Mouse (Mus musculus) granulocyte monocyte progenitor cell, adult 5-6 weeks (primary cell): ENCODE data around the gene CK137956. TPM values are rescaled to one million over a fixed set of nuclear protein-coding genes. Genes with fewer than 3 reads are reported as not detected.

ENCODE experiments used
- ATAC-seq: replicated peaks from 2 replicates; pipeline ENCODE4 v1.8.0; 2016; ENCODE audit warnings: mild to moderate bottlenecking, moderate TSS enrichment, inconsistent platforms; ENCODE audit not compliant: poor library complexity, severe bottlenecking
- total RNA-seq, 2 experiments: library from RNA; stranded (forward) in 1 of 2; stranded (reverse) in 1 of 2; fragments of 200-712, 200-1000 nt in 1 of 2; fragments of >200 nt in 1 of 2; fragmentation: Nextera tagmentation in 1 of 2; gene quantifications; 2 replicates each; pipeline ENCODE4 v1.2.3; 2014 to 2017

Gene CK137956
- total RNA-seq (2014; fragmentation: Nextera tagmentation) (not detected in 2 replicates), total RNA-seq (2017) (not detected in 2 replicates)

- no peak for ATAC-seq
These were observed at the start of gene CK137956 for GRCm38 (mm10) chr4:127970901-127971868. TSS of gene CK137956 (minus strand) at chr4:127970951.

- no peak for ATAC-seq
These were observed 48.7 kb upstream of the CK137956 start for GRCm38 (mm10) chr4:128019465-128019864.

- no peak for ATAC-seq
These were observed 34.2 kb upstream of the CK137956 start for GRCm38 (mm10) chr4:128004797-128005452.

GRCm38 (mm10) chr4:128002638-128003101 lies 31.9 kb upstream of the CK137956 start:
- ATAC-seq: no peak

GRCm38 (mm10) chr4:127999281-127999680 lies 28.5 kb upstream of the CK137956 start:
- no peak for ATAC-seq

GRCm38 (mm10) chr4:127989347-127989995 lies 18.7 kb upstream of the CK137956 start:
- no peak for ATAC-seq

- no peak for ATAC-seq
These were observed 17.9 kb upstream of the CK137956 start for GRCm38 (mm10) chr4:127988526-127989180.

GRCm38 (mm10) chr4:127987784-127988455 lies 17.2 kb upstream of the CK137956 start, which contains the start of gene Csmd2:
TSS of gene Csmd2 (plus strand) at chr4:127987857.
- ATAC-seq: no peak

- no peak for ATAC-seq
These were observed 16.5 kb upstream of the CK137956 start for GRCm38 (mm10) chr4:127987270-127987669.

- ATAC-seq: no peak
These were observed 15.8 kb upstream of the CK137956 start for GRCm38 (mm10) chr4:127986491-127987075.

GRCm38 (mm10) chr4:127985874-127986273 lies 15.1 kb upstream of the CK137956 start:
- no peak for ATAC-seq

GRCm38 (mm10) chr4:127984426-127984825 lies 13.7 kb upstream of the CK137956 start:
- ATAC-seq: no peak

- no peak for ATAC-seq
These were observed 10.4 kb upstream of the CK137956 start for GRCm38 (mm10) chr4:127981125-127981524.

- ATAC-seq: no peak
These were observed 2.2 kb upstream of the CK137956 start for GRCm38 (mm10) chr4:127972976-127973375.

GRCm38 (mm10) chr4:127970018-127970421 lies 731 bp downstream of the CK137956 start:
- no peak for ATAC-seq

- no peak for ATAC-seq
These were observed 1.6 kb downstream of the CK137956 start for GRCm38 (mm10) chr4:127969101-127969500.

GRCm38 (mm10) chr4:127953006-127953710 lies 17.6 kb downstream of the CK137956 start:
- no peak for ATAC-seq

GRCm38 (mm10) chr4:127947696-127948095 lies 23.1 kb downstream of the CK137956 start:
- ATAC-seq: no peak
